Mouse (Mus musculus) brown adipose tissue, adult 24 weeks (tissue): ENCODE measurements at regions not wholly inside any gene's neighbourhood (a gene's known extent, or its start where the extent isn't known, plus 50 kb on each side); places are given as distances from the start of the nearest gene placed in this dataset.
"Not testable (repeated sequence)": the region's sequence is repeated elsewhere in the genome, so short reads cannot be mapped to it uniquely, and the experiment has no call there.

Experiments
- H3K27ac ChIP-seq: fragments of 200-500 bp; replicated peaks from 2 replicates; pipeline ENCODE4 v1.5.1; 2012; ENCODE audit warnings: low read depth, mild to moderate bottlenecking, low read length
- H3K4me1 ChIP-seq: fragments of 200-500 bp; 2 replicates; pipeline ENCODE4 v1.6.1; 2012; ENCODE audit warnings: low read length, mixed read lengths; ENCODE audit not compliant: control insufficient read depth, insufficient read depth, insufficient read length
- H3K4me3 ChIP-seq: fragments of 200-500 bp; 2 replicates; pipeline ENCODE4 v1.5.1; 2012; ENCODE audit warnings: low read depth, mild to moderate bottlenecking, low read length, moderate library complexity; ENCODE audit not compliant: insufficient read depth

DNA sequence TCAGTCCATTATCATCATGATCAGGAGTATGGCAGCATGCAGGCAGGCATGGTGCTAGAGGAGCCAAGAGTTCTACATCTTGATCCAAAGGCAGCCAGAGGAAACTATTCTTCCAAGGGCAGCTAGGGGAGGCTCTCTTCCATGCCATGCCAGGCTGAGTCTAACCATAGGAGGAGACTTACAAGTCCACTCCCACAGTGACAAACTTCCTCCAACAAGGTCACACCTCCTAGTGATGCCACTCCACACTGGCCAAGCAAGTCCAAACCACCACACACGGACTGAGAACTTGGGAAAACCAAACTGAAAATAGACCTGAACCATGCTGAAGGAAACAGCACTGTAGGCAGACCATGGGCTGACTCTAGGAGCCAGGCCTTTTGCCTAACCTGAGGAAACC is 197.4 kb downstream of the Prex1 start:
- Histone ChIP-seq H3K4me1 (no peaks in the 10 kb centered on the region), H3K27ac (no peak overlapping the region), H3K4me3 (no peak overlapping the region)

GRCm38 (mm10) chr2:166514664-166515063 is 199.0 kb downstream of the Prex1 start:
- Histone ChIP-seq H3K4me3 (no peak overlapping the region), H3K27ac (no peak overlapping the region), H3K4me1 (peaks cover 11% of the 10 kb centered on the region)

DNA sequence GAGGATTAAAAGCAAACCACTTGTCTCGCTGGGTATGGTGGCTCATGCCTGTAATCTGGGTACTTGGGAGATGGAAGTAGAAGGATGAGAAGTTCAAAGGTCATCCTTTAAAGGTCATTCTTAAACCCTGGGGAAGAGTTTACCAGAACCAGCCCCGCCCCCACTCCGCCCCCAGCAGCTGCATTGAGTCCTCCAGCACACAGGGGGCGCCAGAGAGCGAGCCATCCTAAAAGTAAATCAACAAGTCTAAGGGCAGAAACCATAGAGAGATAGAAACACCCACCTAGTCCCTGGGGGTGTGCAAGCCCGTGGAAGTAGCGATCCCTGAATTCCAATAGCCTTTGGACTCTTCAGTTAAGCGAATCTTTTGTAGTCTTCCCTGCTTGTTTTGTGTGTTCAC is 201.1 kb downstream of the Prex1 start:
- Histone ChIP-seq H3K27ac (no peak overlapping the region), H3K4me1 (peaks cover 15% of the 10 kb centered on the region), H3K4me3 (no peak overlapping the region)

DNA sequence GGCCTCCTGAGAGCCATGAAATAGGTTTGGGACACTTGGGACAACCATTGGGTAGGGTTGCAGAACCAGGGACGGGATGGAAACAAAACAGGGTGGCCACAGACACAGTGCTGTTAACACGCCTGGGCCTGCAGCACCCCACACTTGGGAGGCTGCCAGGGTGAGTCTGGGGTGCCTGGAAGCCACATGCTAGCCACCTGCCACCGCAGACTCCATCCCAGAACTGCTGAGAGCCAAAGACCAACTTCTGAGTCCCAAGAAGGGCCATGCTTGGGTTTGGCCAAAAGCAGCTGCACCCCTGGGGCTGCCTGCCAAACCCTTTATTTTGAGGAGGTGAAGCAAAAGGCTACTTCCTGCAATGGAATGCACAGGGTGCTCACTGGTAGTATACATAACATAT is 202.2 kb downstream of the Prex1 start:
- H3K27ac ChIP-seq, H3K4me3 ChIP-seq: not testable (repeated sequence)
- H3K4me1 ChIP-seq: peaks cover 15% of the 10 kb centered on the region

DNA sequence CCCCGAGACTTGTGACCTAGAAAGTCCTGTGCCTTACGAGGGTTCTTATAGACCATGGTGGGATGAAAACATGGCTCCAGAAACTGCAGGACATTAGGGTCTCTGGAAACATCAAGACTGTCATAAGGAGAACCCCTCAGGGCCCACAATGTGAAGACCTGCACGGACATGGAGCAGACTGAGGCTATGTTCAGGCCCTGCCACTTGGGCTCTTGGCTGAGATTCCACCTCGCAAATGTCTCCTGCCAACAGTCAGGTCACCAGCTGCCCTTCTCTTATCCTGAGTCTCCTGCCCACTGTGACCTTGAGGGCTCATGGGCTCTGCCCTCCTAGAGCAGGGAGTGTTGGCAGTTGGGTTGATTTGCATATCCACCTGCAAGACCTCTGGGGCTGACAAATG is 202.9 kb downstream of the Prex1 start:
- H3K4me1 ChIP-seq: peaks cover 15% of the 10 kb centered on the region
- H3K27ac ChIP-seq: peak overlapping the region; percentile 67
- no peak overlapping the region for H3K4me3 ChIP-seq

- no peak overlapping the region for H3K4me3 ChIP-seq
- H3K4me1 ChIP-seq: peaks cover 15% of the 10 kb centered on the region
- H3K27ac ChIP-seq: peak overlapping the region; percentile 67
These were observed 204.0 kb downstream of the Prex1 start for GRCm38 (mm10) chr2:166509591-166509990.

DNA sequence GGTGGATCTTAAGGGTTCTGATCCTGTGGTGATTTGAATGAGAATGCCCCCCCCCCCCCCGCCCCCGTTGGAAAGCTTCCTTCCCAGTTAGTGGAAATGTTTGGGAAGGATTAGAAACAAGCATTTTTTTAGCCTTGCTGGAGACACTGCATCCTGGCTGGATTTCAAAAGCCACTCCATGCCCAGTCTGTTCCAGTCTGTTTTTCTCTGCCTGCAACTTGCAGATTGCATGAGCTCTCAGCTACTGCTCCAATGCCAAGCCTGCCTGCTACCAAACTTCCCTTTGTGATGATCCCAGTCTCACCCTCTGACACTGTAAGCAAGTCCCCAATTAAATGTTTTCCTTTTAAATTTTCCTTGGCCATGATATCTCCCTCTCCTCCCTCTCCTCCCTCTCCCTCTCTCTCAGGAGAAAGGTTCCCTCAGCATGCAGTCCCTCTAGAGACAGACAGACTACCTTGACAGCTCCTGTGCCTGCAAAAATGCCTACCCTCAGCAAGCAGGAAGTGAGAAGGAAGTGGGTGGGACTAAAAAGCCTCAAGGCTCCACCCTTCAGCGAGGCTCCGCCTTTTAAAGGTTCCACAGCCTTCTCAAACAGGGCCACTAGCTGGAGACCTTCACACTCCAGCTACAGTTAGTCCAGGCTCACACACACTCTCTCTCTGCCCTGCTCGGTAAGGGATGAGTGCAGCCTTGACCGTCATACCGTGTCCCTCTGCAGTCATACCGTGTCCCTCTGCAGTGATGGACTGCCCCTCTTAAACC is 204.8 kb downstream of the Prex1 start:
- H3K27ac ChIP-seq: peak overlapping the region; percentile 28
- no peak overlapping the region for H3K4me3 ChIP-seq
- H3K4me1 ChIP-seq: peaks cover 17% of the 10 kb centered on the region

DNA sequence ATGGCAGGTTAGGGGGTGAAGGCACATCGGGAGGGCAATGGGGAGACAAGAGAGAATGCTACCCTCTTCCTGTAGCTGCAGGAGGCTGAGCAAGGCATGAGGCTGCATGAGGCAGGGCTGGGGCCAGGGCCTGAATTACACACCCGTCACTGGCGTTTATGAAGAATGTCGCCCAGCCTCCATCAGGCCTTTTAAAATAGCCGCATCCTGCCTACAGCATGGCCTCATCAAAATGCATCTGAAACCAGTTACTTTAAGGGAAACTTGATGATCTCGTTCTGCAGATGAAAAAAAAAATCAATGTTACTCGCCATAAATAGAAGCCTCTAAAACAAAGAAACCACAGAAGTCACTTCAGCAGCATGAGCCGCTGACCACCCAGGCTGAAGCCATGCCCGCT is 208.3 kb downstream of the Prex1 start:
- Histone ChIP-seq H3K4me1 (peaks cover 12% of the 10 kb centered on the region), H3K4me3 (no peak overlapping the region), H3K27ac (no peak overlapping the region)

DNA sequence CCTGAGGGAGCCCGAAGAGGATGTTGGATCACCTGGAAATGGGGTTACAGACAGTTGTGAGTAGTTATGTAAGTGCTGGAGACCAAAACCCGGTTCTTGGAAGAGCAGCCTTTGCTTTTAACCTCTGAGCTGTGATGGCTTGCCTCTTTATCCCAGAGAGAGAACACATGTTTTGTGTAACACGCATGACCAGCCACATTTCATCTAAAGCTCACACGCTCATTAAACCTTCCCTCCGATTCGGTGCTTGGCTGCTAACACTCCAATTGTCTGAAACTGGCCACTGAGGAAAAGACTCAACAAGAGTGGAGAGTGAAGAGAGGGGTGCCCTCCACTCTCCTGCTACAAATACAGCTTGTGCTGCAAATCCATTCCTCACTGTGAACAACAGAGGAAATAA is 210.0 kb downstream of the Prex1 start:
- Histone ChIP-seq H3K4me3 (no peak overlapping the region), H3K4me1 (0 out of 2 replicates have a peak, but pooled peaks cover 2% of the 10 kb centered on the region), H3K27ac (no peak overlapping the region)

GRCm38 (mm10) chr2:166492895-166493294 is 220.7 kb downstream of the Prex1 start:
- H3K4me1 ChIP-seq: peaks cover 16% of the 10 kb centered on the region
- no peak overlapping the region for H3K4me3 ChIP-seq
- peak overlapping the region; percentile 78 for H3K27ac ChIP-seq

- Histone ChIP-seq H3K4me1 (peaks cover 16% of the 10 kb centered on the region), H3K27ac (peak overlapping the region; percentile 79), H3K4me3 (no peak overlapping the region)
These were observed 221.2 kb downstream of the Prex1 start for GRCm38 (mm10) chr2:166492421-166492820.

DNA sequence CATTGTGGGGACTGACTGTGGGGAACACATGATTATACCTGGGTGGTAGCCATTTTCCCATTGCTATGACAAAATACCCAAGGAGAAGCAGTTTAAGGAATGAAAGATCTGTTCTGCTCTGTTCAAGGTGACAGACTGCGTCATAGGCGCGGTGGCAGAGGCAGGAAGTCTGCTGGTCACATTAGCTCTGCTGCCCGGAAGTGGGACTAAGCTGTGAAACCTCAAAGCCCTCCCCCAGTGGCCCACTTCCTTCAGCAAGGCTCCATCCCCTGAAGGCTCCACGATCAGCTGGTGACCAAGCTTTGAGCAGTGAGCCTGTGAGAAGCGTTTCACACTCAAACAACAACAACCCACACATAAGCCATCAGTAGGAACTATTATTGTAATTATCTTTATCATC is 221.8 kb downstream of the Prex1 start:
- Histone ChIP-seq H3K4me3 (no peak overlapping the region), H3K27ac (peak overlapping the region; percentile 79), H3K4me1 (peaks cover 16% of the 10 kb centered on the region)

DNA sequence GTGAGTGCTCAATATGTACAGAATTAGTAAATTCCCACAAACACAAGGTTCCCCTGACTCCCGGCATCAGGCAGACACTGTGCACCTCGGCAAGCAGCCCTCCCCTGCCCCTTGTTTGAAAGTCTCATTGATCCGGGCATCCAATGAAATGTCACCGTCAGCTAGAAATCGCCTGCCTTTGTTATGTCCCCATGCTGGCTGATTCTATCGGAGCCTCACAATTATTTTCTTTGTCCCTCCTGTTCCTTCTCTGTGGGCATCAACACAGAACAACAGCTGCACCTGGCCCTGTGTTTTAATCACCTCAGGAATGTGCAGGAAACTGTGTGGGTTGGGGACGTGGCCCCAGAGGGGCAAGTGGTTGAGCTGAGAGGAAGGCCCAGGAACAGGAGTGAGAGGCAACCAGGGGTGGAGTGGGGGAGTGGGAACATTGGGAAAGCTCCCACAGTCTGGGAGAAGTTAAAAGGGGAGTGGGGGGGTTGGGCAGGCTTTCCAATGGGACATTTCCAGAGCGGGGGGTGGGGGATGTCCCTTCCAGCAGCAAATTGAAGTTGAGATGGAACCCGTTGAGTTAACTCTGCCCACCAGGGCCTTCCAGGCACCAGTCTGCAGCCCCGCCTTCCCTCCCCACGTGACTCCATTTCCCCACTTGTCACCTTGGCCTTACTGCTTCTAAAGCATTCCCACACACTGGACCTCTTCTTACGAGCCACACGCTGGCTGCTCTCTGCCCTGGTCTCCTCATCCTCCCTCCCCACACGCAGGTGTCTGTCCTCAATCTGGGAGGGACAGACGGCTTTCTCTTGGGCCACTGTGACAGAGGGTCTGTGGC is 224.4 kb downstream of the Prex1 start:
- no peak overlapping the region for H3K27ac ChIP-seq
- peaks cover 19% of the 10 kb centered on the region for H3K4me1 ChIP-seq

DNA sequence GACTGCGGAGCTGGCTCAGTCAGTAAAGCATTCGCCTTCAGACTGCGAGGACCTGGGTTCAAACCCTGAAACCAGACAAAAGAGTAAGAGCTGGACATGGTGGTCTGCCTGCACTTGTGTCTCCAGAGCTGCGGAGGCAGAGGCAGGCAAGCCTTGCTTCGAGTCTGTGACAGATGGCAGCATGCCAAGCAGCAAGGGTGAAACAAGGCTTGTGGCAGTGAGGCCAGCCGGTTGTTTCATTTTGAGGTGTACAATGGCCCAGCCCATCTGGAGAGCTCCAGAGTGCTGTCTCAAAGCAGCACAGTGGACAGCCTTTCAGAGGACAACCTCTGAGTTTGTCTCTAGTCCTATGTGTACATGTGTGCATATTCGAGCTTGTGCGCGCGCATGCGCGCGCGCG is 225.9 kb downstream of the Prex1 start:
- no peak overlapping the region for H3K27ac ChIP-seq
- peaks cover 19% of the 10 kb centered on the region for H3K4me1 ChIP-seq
- H3K4me3 ChIP-seq: no peak overlapping the region

More for the DNA sequence above, 224.4 kb downstream of the Prex1 start:
- H3K4me3 ChIP-seq: no peak overlapping the region

DNA sequence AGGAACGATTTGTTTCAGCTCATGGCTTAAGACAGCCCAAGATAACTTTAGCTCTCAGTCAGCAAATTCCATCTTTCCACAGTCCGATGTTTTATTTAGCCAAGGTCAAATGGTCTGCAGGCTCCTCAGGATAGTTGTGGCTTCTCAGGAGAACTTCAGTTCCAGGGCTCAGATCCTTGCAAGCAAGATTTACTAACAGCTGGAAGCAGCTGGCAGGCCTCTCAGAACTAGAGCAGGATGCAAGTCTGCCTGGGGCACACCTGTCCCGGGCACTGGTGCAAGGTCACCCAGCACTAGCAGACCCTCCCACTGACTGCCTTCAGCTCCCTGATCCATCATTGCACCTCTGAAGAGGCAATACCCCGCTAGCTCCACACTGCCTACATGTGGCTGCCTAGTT is 227.8 kb downstream of the Prex1 start:
- H3K4me1 ChIP-seq: peaks cover 12% of the 10 kb centered on the region
- H3K27ac ChIP-seq: no peak overlapping the region
- no peak overlapping the region for H3K4me3 ChIP-seq

DNA sequence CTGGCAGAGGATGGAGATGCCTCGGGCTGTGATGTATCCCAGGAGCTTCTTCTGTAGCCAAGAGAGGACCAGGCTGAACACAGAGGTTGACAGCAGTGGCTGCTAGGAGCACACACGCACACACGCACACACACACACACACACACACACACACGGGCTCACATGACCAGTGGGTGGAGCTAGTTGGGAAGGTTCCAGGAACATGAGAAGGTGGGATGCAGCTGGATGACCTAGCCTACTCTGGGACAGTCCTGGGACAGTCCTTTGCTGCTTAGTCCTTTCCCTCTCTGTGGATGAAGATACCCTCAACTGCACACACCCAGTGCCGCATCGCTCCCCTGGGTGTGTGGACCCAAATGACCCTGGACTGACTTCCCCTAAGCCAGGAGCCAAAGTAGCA is 228.3 kb downstream of the Prex1 start:
- no peak overlapping the region for H3K27ac ChIP-seq
- peaks cover 10% of the 10 kb centered on the region for H3K4me1 ChIP-seq
- no peak overlapping the region for H3K4me3 ChIP-seq
